Mouse (Mus musculus) heart, adult 2 months (tissue): ENCODE measurements around the gene Phf12.

Experiments
- CTCF ChIP-seq: fragments of 200-600 bp; IDR thresholded peaks from 2 replicates; pipeline ENCODE4 v1.8.1; 2022; ENCODE audit warnings: antibody characterized with exemption, mild to moderate bottlenecking, moderate library complexity
- EP300 ChIP-seq: fragments of 200-500 bp; IDR thresholded peaks from 2 replicates; pipeline ENCODE4 v1.6.1; 2011; ENCODE audit warnings: low read depth, low read length, control low read depth; ENCODE audit not compliant: insufficient read depth

DNA sequence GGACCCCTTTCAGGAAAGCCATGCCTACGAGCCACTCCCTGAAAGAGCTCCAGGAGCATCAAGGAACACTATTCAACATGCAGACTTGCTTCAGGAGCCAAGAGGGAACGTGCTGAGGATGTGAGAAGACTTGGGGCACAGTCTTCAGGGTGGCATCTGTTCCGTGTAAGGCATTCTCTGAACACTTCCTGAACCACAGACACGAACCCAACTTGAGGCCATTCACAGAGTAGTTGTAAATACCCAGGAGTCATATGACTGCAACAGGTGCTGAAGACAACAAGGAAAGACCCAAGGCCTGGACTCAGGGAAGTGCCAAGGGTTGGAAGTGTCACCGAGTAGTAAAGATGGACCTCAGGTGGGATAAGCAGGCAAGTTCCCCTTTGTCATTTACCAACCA is 85.0 kb downstream of the Phf12 start:
- TF ChIP-seq CTCF (no peak), EP300 (no peak)
